Comparison of ENCODE assay signal across 7 mouse cellular contexts in the genomic region with DNA sequence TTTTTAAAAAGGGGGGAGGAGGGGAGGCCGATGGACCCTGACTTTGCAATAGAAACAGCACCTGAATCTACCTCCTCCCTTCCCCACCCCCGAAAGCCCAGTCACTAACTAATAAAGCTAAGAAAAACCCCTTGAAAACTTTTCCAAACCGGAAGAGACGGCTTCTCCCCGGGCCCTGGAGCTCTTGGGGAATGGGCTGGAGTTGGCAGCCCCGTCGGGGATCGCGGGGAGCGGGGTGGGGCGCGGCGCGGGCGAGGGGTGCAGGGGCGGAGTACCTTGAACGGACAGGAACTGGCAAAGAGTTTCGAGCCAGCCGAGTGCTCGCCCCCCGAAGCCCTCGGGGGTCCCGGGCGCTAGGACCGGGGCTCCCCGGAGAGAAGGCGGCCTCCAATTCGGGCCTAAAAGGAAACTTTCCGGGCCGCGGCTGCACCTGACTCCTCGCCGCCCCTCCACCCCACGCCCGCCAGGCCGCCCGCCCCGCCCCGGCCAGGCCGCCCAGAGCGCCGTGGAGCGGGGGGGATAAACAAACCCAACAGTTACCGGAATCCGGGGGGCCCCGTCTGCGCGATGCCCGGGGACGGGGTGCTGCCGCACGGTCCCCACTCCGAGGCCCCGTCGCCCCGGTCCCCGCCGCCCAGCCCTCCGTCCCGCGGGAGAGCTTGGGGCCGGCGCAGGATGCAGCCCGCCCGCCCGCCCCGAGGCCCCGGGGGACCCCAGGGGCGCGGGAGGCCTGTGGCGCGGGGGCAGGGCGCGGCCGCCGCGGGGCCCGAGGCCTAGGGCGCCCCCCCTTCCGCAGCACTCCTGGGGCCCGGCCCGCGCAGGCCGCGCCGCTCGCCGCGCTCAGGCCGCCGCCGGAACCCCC. TPM values are rescaled to one million over a fixed set of nuclear protein-coding genes. Genes with fewer than 3 reads are reported as not detected.
DNase-seq lines count a peak whose midpoint lies in the region; ATAC-seq lines count a peak whose summit lies in the region.

No protein-coding gene starts in this region.

- under 1% methylated on average over 42 of the region's 92 CpGs for WGBS in intestine, embryonic 14.5 days
- WGBS in limb, embryonic 12.5 days = 1% methylated on average over 75 of the region's 92 CpGs
- 2% methylated on average over 55 of the region's 92 CpGs for WGBS in midbrain, embryonic 13.5 days

- no peaks in the 10 kb centered on the region for H3K9me3 ChIP-seq in intestine, embryonic 14.5 days (ENCODE audit: control insufficient read depth, low read length)
- H3K9me3 ChIP-seq in limb, embryonic 12.5 days = no peaks in the 10 kb centered on the region
- no peaks in the 10 kb centered on the region for H3K9me3 ChIP-seq in midbrain, embryonic 13.5 days

- H3K27me3 ChIP-seq in intestine, embryonic 14.5 days (replicated peaks; ENCODE audit: control insufficient read depth, insufficient read depth, low read length) = no peaks in the 10 kb centered on the region
- H3K27me3 ChIP-seq in limb, embryonic 12.5 days = no peaks in the 10 kb centered on the region
- no peaks in the 10 kb centered on the region for H3K27me3 ChIP-seq in midbrain, embryonic 13.5 days

- peak overlapping the region; percentile 88 for H3K4me2 ChIP-seq in intestine, embryonic 14.5 days (ENCODE audit: low read length)
- H3K4me2 ChIP-seq in limb, embryonic 12.5 days = peak overlapping the region; percentile 84
- peak overlapping the region; percentile 86 for H3K4me2 ChIP-seq in midbrain, embryonic 13.5 days (replicated peaks)

- intact Hi-C loops in gastrocnemius, postnatal 14 days (cut with DNase I; ENCODE audit: low total_unique reads) = no loop called here

- peaks cover 9% of the 10 kb centered on the region for H3K36me3 ChIP-seq in intestine, embryonic 14.5 days (ENCODE audit: control insufficient read depth, insufficient read depth, low read length)
- peaks cover 6% of the 10 kb centered on the region; the same call in 1 of the 2 replicates for H3K36me3 ChIP-seq in limb, embryonic 12.5 days
- H3K36me3 ChIP-seq in midbrain, embryonic 13.5 days = 0 out of 2 replicates have a peak, but pooled peaks cover 6% of the 10 kb centered on the region

- peaks cover 19% of the 10 kb centered on the region for H3K4me1 ChIP-seq in intestine, embryonic 14.5 days (replicated peaks; ENCODE audit: control insufficient read depth, insufficient read depth, low read length)
- peaks cover 35% of the 10 kb centered on the region for H3K4me1 ChIP-seq in limb, embryonic 12.5 days (replicated peaks)
- peaks cover 49% of the 10 kb centered on the region for H3K4me1 ChIP-seq in midbrain, embryonic 13.5 days (replicated peaks)

- H3K4me3 ChIP-seq in intestine, embryonic 14.5 days (ENCODE audit: low read depth, low read length) = peak overlapping the region; percentile 90
- H3K4me3 ChIP-seq in limb, embryonic 12.5 days (replicated peaks) = peak overlapping the region; percentile 95
- peak overlapping the region; percentile 95 for H3K4me3 ChIP-seq in midbrain, embryonic 13.5 days (replicated peaks)

- H3K9ac ChIP-seq in intestine, embryonic 14.5 days (ENCODE audit: low read length) = peak overlapping the region; percentile 100
- H3K9ac ChIP-seq in limb, embryonic 12.5 days (replicated peaks) = peak overlapping the region; percentile 100
- peak overlapping the region; percentile 99 for H3K9ac ChIP-seq in midbrain, embryonic 13.5 days (replicated peaks)

- DNase-seq in T-cell, adult 2 months (ENCODE audit: low spot score) = peak; percentile 52
- DNase-seq in cerebellum, adult 9-11 months = peak; percentile 73
- peak; percentile 60 for DNase-seq in gastrocnemius, postnatal 14 days
- DNase-seq in intestine, embryonic 14.5 days (ENCODE audit: low spot score) = peak; percentile 82
- DNase-seq in spleen, postnatal 4 days (ENCODE audit: low spot score in 2 of 2) = peak; percentile 73 to 88

- peak; percentile 76 for ATAC-seq in intestine, embryonic 14.5 days (replicated peaks; ENCODE audit: low FRiP score, low TSS enrichment, low read depth)
- ATAC-seq in limb, embryonic 12.5 days (ENCODE audit: insufficient number of reproducible peaks, insufficient read depth, low FRiP score, low TSS enrichment, low read depth) = 0 out of 2 replicates have a peak, but pooled peaks have one; percentile 17
- ATAC-seq in midbrain, embryonic 13.5 days = peak; percentile 57

- peak overlapping the region; percentile 99 for H3K27ac ChIP-seq in intestine, embryonic 14.5 days (ENCODE audit: low read depth)
- peak overlapping the region; percentile 100 for H3K27ac ChIP-seq in limb, embryonic 12.5 days
- H3K27ac ChIP-seq in midbrain, embryonic 13.5 days = peak overlapping the region; percentile 98

RNA-seq across cellular contexts. Expression of a gene that starts 1.0 kb away (rescaled TPM):
- total RNA-seq in gastrocnemius, postnatal 14 days (2021) = 10 to 100 TPM; 12.8 to 14.2 TPM
- 14.7 and 16.1 TPM in 2 replicates for polyA plus RNA-seq in intestine, embryonic 14.5 days (2014; fragmentation: Nextera tagmentation; extraction: Ambion mirVana)
- 9.9 and 10.8 TPM in 2 replicates for polyA plus RNA-seq in limb, embryonic 12.5 days (2016; fragmentation: Nextera tagmentation; extraction: Ambion mirVana)
- polyA plus RNA-seq in midbrain, embryonic 13.5 days (2015; fragmentation: Nextera tagmentation; extraction: Ambion mirVana) = 9.7 and 12.2 TPM in 2 replicates

Comparison
In these comparisons a context has a peak if more than half of its experiments do, and no peak if none do; other contexts are left out.
1. Peak in every context shown above with its lines: DNase-seq, ATAC-seq, H3K4me3 ChIP-seq and H3K27ac ChIP-seq.
2. ATAC-seq: peak in every context shown above with its lines; median percentile 76 in intestine, embryonic 14.5 days; 57 in midbrain, embryonic 13.5 days; 17 in limb, embryonic 12.5 days.